Mouse (Mus musculus) cerebellum, postnatal 36 days (tissue): ENCODE results near the gene Plcd1.

ENCODE experiments used
- DNase-seq, 2 experiments: peaks; one replicate each; pipeline ENCODE4 v3.0.0; 2021 to 2022; ENCODE audit warnings: mixed read lengths in 2 of 2

Gene Plcd1

GRCm38 (mm10) chr9:119090462-119090861 is 2.8 kb downstream of the Plcd1 start:
- no peak for DNase-seq

GRCm38 (mm10) chr9:119089437-119089836 is 3.9 kb downstream of the Plcd1 start:
- no peak for DNase-seq

DNA sequence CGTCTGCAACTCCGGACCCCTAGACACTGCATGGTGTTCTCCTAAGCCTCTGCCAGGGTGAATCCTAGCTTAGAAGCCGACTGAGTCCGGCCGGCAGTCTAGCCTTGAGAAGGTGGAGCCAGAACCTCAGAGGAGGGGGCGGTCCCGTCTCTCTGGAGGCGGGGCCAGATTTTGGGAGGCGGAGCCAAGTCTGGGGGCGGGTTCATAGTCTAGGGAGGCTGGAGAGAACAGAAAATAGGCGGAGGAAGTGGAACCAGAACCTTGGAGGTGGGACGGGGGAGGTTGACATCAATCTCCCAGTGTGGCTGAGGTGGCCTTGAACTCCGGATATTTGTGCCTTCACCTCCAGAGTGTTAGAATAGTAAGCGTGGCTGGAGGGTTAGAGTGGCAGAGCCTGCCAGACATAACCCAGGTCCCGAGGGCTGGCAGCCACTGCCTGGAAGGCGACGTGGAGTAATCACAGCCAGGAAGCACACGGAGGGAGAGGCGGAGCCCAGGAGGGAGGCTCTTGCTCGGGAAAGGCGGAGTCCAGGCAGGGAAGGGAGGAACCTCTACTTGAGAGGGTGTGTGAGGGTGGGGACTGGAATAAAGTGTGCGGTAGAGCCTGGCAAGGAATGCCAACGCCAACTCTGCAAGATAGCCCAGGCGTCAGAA is 5.0 kb downstream of the Plcd1 start:
- DNase-seq = peak; percentile 61 to 65

GRCm38 (mm10) chr9:119087309-119087708 is 6.0 kb downstream of the Plcd1 start:
- no peak for DNase-seq

DNA sequence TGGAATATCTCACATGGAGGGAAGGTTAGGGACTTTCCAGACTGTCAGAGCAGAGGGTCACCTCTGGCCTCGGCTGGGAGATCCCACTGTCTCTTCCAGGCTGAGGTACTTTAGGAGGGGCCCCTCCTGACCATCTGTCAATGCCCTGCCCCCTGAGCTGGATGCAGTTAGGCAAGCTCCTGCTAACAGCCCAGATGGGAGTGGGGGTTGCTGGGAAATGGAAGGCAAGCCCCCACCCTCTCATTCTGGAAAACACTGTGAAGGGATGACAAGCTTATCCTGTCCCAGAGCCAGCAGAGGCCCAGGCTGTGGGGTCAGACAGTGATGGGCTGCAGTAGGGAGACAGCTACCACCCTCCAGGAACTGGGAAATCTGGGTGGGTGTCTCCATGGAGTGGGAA is 6.9 kb downstream of the Plcd1 start:
- DNase-seq = no peak

GRCm38 (mm10) chr9:119083966-119084365 is 9.3 kb downstream of the Plcd1 start:
- no peak for DNase-seq

GRCm38 (mm10) chr9:119082656-119083430 is 10.5 kb downstream of the Plcd1 start:
- DNase-seq = no peak

GRCm38 (mm10) chr9:119082039-119082438 is 11.3 kb downstream of the Plcd1 start:
- no peak for DNase-seq

DNA sequence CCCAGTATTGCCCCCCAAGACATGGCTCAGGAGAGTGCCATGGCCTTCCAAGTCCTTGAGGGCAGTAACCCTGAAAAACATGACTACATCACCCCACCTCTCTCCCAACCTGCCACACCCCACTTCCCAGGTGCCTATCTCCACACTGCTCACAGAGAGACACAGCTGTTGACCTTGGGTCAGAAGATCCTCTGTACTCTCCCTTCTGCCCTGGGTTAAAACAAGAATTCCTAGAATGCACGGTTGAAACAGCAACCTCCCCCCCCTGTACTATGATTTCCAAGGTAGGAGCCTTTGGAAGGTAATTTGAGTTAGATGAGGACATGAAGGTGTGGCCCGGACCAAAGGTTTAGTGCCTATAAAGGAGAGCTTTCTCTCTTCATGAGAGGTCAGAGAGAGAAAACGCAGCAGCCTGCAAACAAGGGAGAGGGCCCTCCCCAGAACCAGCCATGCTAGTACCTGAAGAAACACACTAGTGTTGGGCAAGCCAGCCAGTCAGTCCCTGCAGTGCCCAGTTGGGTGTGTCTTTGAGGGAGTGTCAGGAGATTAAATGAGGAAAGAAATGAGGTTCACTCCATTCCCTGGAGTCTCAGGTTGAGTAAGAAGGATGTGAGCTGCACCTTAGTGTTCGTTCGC is 13.1 kb downstream of the Plcd1 start:
- no peak for DNase-seq

DNA sequence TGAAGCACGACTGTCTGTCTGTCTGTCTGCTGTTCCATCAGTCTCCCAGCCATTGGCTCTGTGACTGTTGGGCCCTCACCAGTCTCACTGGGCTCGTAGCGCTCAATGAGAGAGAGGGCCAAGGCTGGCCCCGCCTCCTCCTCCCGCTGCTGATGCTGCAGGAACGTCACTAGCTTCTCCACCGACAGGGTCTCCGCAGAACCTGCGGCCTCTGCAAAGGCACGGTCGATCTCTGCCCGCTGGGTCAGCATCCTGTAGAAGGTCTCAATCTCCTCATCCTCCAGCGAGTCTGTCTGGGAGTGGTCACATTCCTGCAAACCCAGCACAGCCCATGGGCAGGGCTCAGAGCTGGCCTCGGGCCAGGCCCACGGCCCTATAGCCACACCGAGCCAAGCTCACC is 17.6 kb downstream of the Plcd1 start:
- DNase-seq = no peak

DNA sequence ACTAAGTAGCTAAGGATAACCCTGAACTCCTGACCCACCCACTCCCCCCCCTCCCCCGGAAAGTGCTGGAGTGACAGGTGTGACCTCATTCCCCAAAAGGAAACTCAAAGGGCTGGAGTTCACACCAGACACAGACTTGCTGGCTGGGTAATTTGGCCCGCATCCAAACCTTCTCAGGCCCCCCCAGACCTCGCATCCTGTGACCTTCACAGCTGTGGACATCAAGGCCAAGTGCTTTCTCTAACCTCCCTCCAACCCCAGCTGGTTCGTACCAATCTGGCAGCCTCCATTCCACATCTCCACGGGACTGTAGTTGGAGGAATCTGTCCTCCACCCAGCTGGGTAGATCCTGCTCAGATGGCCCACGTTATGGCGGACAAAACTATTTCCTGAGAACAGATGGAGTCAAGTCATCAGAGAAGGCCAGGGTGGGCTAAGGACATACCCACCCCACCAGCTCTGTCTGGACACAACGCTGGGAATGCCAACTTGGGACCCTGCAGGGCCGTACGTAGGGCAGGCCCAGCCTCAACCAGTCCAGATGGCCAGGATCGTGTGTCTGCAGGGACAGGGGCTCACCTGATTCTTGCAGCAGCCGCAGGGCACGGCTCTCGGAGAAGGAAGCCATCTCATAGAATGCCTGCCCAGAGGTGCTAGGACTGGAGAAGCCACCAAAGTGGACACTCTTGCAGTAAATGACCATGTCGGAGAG is 20.0 kb downstream of the Plcd1 start:
- DNase-seq = no peak

DNA sequence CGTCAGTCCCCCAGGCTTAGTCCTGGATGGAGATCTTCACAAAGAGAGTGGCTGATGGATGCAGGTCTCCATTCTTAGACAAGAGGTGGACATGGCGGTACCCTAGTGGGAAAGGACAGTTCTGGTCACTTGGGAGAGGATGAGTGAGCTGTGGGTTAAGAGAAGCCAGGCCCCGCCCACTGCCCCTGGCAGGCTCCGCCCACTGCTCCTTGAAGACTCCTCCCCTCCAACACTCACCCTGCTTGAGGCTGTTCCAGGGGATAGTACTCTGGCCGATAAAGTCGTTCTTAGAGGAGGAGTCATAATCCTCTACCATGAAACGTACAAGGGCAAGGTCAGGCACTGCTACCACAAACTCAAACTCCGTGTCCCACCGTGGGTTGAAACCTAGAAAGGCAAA is 21.5 kb downstream of the Plcd1 start:
- DNase-seq = no peak

GRCm38 (mm10) chr9:119070173-119070825 is 23.0 kb downstream of the Plcd1 start:
- no peak for DNase-seq

- DNase-seq = no peak
These were observed 25.0 kb downstream of the Plcd1 start for GRCm38 (mm10) chr9:119068266-119068665.

DNA sequence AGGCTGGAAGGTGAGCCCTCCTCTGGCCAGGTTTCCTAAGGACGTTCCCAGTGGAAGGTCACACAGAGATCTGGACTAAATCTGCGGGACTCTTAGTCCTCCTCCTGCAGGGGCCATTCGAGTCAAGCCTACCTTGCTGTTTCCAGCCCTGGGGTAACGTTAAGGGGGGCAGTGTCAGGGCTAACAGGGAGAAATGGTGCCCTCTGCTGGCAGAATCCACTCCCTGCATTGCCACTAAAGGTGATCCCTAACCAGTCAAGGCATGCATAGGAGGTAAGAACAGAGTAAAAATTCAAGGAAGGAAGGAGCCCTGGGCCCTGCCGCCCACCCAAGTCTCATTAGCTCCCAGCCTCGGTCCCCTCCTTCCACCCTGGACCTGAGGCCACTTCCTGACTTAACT is 25.7 kb downstream of the Plcd1 start:
- peak; percentile 77 to 79 for DNase-seq

DNA sequence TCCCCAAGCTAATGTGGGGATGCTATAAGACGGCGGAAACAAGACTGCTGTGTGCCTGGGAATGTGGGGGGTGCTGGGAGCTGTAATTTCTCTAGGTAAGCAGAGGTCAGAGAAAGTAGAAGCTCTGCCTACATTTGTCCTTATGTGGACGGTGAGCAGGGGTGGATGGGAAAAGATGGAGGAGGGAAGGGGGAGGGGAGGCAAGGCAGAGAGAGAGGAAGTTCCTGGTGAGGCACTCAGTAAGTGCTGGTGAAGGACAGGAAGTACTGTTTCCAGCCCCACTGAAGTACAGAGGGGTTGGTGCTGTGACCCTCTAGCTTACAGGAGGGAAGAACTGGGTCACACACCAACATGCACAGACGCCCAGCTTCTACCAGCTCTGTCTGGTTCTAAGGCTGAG is 29.0 kb downstream of the Plcd1 start:
- DNase-seq = no peak

DNA sequence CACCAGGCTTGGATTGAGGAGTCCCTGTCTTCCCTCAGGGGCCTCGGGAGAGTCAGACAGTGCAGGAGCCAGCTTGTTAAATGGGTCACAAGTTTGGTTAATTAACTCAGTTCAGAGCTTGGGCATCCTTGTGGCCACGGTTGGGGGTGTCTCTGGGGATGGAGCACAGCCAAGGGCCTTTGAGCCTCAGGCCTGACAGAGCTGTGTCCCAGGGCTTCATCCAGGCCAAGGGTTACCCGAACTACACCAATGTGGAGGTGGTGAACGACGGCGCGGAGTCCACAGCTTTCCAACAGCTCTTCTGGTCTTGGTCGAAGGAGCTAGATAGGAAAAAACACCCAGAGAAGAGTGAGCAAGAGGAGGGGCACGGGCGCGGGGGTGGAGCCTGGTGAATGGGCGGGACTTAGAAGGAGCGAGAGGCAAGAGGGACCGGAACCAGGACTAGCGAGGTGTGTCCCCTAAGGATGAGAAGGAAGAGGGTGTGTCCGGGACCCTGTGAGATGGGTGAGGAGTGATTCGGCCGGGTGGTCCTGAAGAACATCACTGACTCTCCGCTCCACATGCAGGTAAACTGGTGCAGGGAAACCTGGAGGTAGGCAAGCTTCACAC is 30.2 kb downstream of the Plcd1 start:
- no peak for DNase-seq

- DNase-seq = no peak
These were observed 32.6 kb downstream of the Plcd1 start for GRCm38 (mm10) chr9:119060701-119061100.

GRCm38 (mm10) chr9:119058245-119058644 is 35.1 kb downstream of the Plcd1 start:
- DNase-seq = no peak

DNA sequence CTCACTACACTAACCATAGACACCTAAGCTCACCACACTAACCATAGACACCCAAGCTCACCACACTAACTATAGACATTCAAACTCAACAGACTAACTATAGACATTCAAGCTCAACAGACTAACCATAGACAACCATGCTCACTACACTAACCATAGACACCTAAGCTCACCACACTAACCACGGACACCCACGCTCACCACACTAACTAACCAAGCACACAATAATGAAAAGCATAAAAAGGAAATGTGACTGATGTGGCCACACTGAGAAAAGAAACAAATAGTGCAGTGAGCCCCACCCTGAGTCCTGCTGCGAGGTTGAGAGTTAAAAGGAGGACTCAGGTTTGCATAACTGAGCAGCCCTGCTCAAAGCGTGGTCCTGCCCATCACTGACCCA is 38.0 kb downstream of the Plcd1 start:
- DNase-seq = no peak

DNA sequence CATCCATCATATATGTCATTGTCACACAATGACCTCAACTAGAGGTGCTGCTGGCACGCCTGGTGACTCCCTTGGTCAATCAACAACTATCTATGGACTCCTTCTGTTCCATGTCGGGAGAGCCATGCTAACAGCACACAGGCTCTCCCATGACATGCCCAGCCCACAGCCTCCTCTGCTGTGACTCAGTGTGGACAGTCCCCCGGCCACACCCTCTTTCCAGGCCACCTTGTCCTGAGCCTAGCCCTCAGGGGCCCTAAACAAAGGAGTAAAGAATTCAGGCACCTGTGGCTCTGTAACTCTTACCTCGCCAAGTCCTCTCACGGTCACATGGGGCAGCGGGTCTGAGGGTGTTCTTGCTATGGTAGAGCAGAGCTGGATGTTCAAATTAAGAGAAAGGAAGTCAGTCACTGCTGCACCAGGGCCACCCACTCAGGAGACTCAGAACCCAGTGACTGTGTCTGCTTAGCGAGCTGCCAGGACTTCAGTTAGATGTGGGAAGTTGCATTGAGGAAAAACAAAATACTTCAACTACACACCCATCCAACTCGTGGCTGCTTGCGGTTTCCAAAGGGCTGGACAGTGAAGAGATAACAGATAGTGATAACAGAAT is 39.2 kb downstream of the Plcd1 start:
- DNase-seq = no peak
